Mouse (Mus musculus) T-helper 17 cell (primary cell): ENCODE data around the gene Slc25a33.
"Not testable (repeated sequence)": the region's sequence is repeated elsewhere in the genome, so short reads cannot be mapped to it uniquely, and the experiment has no call there.

Experiments used
- in situ Hi-C, 2 experiments: fragments of 300-600 bp; cut with MboI, MseI; formaldehyde crosslinking; loops; 1 replicate in 1 of 2; 2 replicates in 1 of 2; pipeline ENCODE4 v1.15.1; 2025; ENCODE audit warnings: high pct_unique_total_duplicates in 2 of 2

The Slc25a33 gene

GRCm38 (mm10) chr4:149763335-149763734, 10.7 kb downstream of the Slc25a33 start:
- in situ Hi-C loops, result loop anchor here in 1 of 2 experiments (10.0 kb wide), 1 partner anchor 1889 kb away; no protein-coding TSS in a partner anchor

- in situ Hi-C loops, result no loop called here
These were observed 14.6 kb downstream of the Slc25a33 start for GRCm38 (mm10) chr4:149759517-149759916.

- in situ Hi-C loops, result no loop called here
These were observed 15.7 kb downstream of the Slc25a33 start for GRCm38 (mm10) chr4:149758423-149758822.

GRCm38 (mm10) chr4:149756546-149756945, 17.5 kb downstream of the Slc25a33 start:
- in situ Hi-C loops, result not testable (repeated sequence)

- in situ Hi-C loops, result no loop called here
These were observed 21.2 kb downstream of the Slc25a33 start for GRCm38 (mm10) chr4:149752836-149753235.

- in situ Hi-C loops, result no loop called here
These were observed 21.8 kb downstream of the Slc25a33 start for GRCm38 (mm10) chr4:149752124-149752799.

GRCm38 (mm10) chr4:149750671-149751070, 23.4 kb downstream of the Slc25a33 start:
- in situ Hi-C loops, result no loop called here

GRCm38 (mm10) chr4:149749663-149750015, 24.4 kb downstream of the Slc25a33 start:
- in situ Hi-C loops, result not testable (repeated sequence)

GRCm38 (mm10) chr4:149749003-149749662, 24.9 kb downstream of the Slc25a33 start:
- in situ Hi-C loops, result no loop called here

GRCm38 (mm10) chr4:149744119-149744518, 30.0 kb downstream of the Slc25a33 start:
- in situ Hi-C loops, result no loop called here

- in situ Hi-C loops, result no loop called here
These were observed 32.0 kb downstream of the Slc25a33 start for GRCm38 (mm10) chr4:149742011-149742530.

- in situ Hi-C loops, result no loop called here
These were observed 33.8 kb downstream of the Slc25a33 start for GRCm38 (mm10) chr4:149740301-149740700.

GRCm38 (mm10) chr4:149739478-149739877, 34.6 kb downstream of the Slc25a33 start:
- in situ Hi-C loops, result no loop called here

GRCm38 (mm10) chr4:149737383-149738324, 36.4 kb downstream of the Slc25a33 start, which contains the start of gene Tmem201:
TSS of gene Tmem201 (minus strand) at chr4:149738044.
- in situ Hi-C loops, result no loop called here

GRCm38 (mm10) chr4:149736581-149736980, 37.5 kb downstream of the Slc25a33 start:
- in situ Hi-C loops, result no loop called here

- in situ Hi-C loops, result no loop called here
These were observed 38.3 kb downstream of the Slc25a33 start for GRCm38 (mm10) chr4:149735624-149736250.

- in situ Hi-C loops, result no loop called here
These were observed 39.2 kb downstream of the Slc25a33 start for GRCm38 (mm10) chr4:149734730-149735475.

- in situ Hi-C loops, result no loop called here
These were observed 39.8 kb downstream of the Slc25a33 start for GRCm38 (mm10) chr4:149734246-149734645.

GRCm38 (mm10) chr4:149733748-149734147, 40.3 kb downstream of the Slc25a33 start:
- in situ Hi-C loops, result no loop called here

GRCm38 (mm10) chr4:149732800-149733199, 41.3 kb downstream of the Slc25a33 start:
- in situ Hi-C loops, result no loop called here
